Mouse (Mus musculus) limb, embryonic 13.5 days (tissue): Measurements from ENCODE around the gene Eef1a1. TPM values are rescaled to one million over a fixed set of nuclear protein-coding genes. Genes with fewer than 3 reads are reported as not detected.

Source experiments
- ATAC-seq: fragments of 200-750 bp; cut with Nextera tagmentation; 2 replicates; pipeline ENCODE4 v1.8.0; 2017; ENCODE audit warnings: low read depth, moderate number of reproducible peaks, moderate TSS enrichment; ENCODE audit not compliant: low FRiP score
- H3K27ac ChIP-seq: fragments of 300-500 bp; sonication (generic); 2 replicates; pipeline ENCODE4 v1.5.1; 2015; ENCODE audit warnings: inconsistent platforms, mild to moderate bottlenecking, moderate library complexity
- H3K27me3 ChIP-seq: fragments of 300-500 bp; sonication (generic); 2 replicates; pipeline ENCODE4 v1.6.1; 2015; ENCODE audit warnings: mild to moderate bottlenecking, inconsistent platforms
- H3K36me3 ChIP-seq: fragments of 300-500 bp; sonication (generic); 2 replicates; pipeline ENCODE4 v1.6.1; 2015; ENCODE audit warnings: inconsistent platforms, mild to moderate bottlenecking, moderate library complexity
- H3K4me1 ChIP-seq: fragments of 300-500 bp; sonication (generic); 2 replicates; pipeline ENCODE4 v1.6.1; 2015; ENCODE audit warnings: inconsistent platforms
- H3K4me2 ChIP-seq: fragments of 300-500 bp; sonication (generic); replicated peaks from 2 replicates; pipeline ENCODE4 v1.6.1; 2015; ENCODE audit warnings: inconsistent platforms, mild to moderate bottlenecking, moderate library complexity
- H3K4me3 ChIP-seq: fragments of 300-500 bp; sonication (generic); 2 replicates; pipeline ENCODE4 v1.5.1; 2015; ENCODE audit warnings: moderate library complexity, mild to moderate bottlenecking, inconsistent platforms
- H3K9ac ChIP-seq: fragments of 300-500 bp; sonication (generic); 2 replicates; pipeline ENCODE4 v1.6.1; 2015; ENCODE audit warnings: mild to moderate bottlenecking, inconsistent platforms
- H3K9me3 ChIP-seq: fragments of 300-500 bp; sonication (generic); 2 replicates; pipeline ENCODE4 v1.6.1; 2016; ENCODE audit warnings: inconsistent platforms
- WGBS: fragments of 180-500 bp; shearing (Covaris S2); methylation state at CpG from one replicate; pipeline ENCODE4 v1.1.7; 2015; 5-methylcytosine and 5-hydroxymethylcytosine counted together
- polyA plus RNA-seq: library from polyadenylated mRNA; unstranded; fragments of >200 nt; fragmentation: Nextera tagmentation; extraction: Ambion mirVana; gene quantifications from 2 replicates; pipeline ENCODE4 v1.2.1, GENCODE M21; 2015

Gene Eef1a1
- polyA plus RNA-seq, 1 experiment from 2014 or later = 5,052 TPM

DNA sequence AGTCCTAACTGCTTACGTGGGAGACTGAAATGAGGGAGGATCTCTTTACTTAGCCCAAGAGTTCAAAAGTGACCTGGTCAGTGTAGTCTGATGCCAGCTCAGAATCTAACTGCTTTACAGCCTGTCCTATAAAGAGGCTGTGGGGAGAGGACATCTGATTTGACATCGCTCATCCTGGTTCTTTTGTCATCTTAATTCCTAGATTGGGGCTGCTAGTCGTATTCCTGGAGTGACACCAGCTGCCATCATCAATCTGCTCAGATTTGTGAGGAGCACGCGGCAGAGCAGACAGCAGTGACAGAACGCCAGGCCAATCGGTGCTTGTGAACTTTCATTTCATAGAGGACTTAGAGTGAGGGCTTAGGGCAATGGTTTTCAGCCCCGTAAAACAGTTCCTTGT, 15.4 kb downstream of the Eef1a1 start:
- Histone ChIP-seq H3K9me3 (no peaks in the 10 kb centered on the region), H3K27me3 (no peaks in the 10 kb centered on the region), H3K4me1 (0 out of 2 replicates have a peak, but pooled peaks cover 6% of the 10 kb centered on the region), H3K27ac (no peak overlapping the region), H3K4me3 (no peak overlapping the region), H3K9ac (no peak overlapping the region), H3K4me2 (no peak overlapping the region), H3K36me3 (peaks cover 76% of the 10 kb centered on the region)
- no peak for ATAC-seq
- WGBS = 79% methylated on average over 8 of the region's 8 CpGs

DNA sequence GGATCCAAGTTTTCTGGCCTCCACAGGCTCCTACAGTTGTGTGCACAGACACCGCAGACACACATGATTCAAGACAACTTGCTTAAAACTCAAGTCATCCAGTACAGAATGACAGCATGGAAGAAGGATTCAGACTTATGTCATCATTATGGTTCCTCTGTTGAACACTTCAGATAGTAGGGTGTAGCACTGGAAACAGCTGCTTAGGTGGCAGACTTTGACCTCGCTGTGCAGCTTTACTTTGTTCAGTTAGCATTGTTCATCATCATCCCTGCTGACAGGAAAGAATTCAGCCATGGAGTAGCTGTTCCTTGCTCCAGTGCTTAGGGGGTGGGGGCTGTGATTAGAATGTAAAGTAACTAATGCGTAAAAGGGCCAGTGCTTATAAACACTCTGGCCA, 23.2 kb downstream of the Eef1a1 start:
- 93% methylated on average over 3 of the region's 3 CpGs for WGBS
- H3K27me3 ChIP-seq = no peaks in the 10 kb centered on the region
- H3K4me3 ChIP-seq = no peak overlapping the region
- H3K9ac ChIP-seq = no peak overlapping the region
- peaks cover 86% of the 10 kb centered on the region for H3K36me3 ChIP-seq
- H3K9me3 ChIP-seq = no peaks in the 10 kb centered on the region
- no peak overlapping the region for H3K4me2 ChIP-seq
- no peak for ATAC-seq
- no peak overlapping the region for H3K27ac ChIP-seq
- H3K4me1 ChIP-seq = no peaks in the 10 kb centered on the region

- Histone ChIP-seq H3K4me1 (no peaks in the 10 kb centered on the region), H3K9ac (no peak overlapping the region), H3K36me3 (peaks cover 82% of the 10 kb centered on the region), H3K4me2 (no peak overlapping the region), H3K27me3 (no peaks in the 10 kb centered on the region), H3K4me3 (no peak overlapping the region), H3K27ac (no peak overlapping the region), H3K9me3 (no peaks in the 10 kb centered on the region)
- ATAC-seq = no peak
- 84% methylated on average over 4 of the region's 4 CpGs for WGBS
Observed at GRCm38 (mm10) chr9:78463337-78463736, 25.6 kb downstream of the Eef1a1 start.

DNA sequence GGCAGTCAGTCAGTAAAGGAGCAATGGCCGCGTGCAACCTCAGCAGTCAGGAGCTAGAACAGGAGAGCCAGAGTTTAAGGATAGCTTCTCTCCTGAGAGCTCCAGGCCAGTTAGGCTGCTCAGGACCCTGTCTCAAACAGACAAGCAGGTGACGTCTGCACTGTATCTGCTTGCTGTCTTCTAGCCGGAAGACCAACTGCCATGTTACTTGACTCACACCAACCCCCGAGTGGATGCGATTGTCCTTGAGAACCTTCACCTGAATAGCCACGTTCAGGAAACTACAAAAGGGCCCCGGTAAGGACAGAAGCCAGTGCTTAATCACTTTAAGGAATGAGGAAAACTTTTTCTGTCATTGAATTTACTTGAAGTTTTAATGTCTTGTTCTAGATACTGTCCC, 31.9 kb downstream of the Eef1a1 start:
- Histone ChIP-seq H3K4me2 (no peak overlapping the region), H3K27ac (no peak overlapping the region), H3K36me3 (peaks cover 74% of the 10 kb centered on the region), H3K4me3 (no peak overlapping the region), H3K9me3 (no peaks in the 10 kb centered on the region), H3K9ac (no peak overlapping the region), H3K27me3 (no peaks in the 10 kb centered on the region), H3K4me1 (no peaks in the 10 kb centered on the region)
- no peak for ATAC-seq
- WGBS = 86% methylated on average over 8 of the region's 8 CpGs

DNA sequence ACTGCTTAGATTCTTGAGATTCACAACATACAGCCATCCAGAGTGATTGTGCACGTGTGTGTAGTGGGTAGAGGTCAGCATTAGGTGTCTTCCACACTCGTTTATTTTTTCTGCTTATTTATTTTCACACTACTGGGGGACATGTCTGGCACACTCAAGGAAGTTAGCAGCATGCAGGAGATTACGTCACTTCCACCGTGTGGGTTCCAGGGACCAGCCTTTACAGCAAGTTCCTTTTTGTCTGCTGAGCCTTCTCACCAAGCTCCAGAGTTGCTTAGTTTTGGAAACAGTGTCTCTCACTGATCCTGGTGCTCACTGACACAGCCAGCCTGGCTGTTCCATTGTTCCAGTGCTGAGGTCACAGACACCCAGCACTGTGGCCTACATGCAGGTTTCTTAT, 37.6 kb downstream of the Eef1a1 start:
- WGBS = 87% methylated on average over 4 of the region's 4 CpGs
- peaks cover 10% of the 10 kb centered on the region for H3K4me1 ChIP-seq
- no peak for ATAC-seq
- H3K9ac ChIP-seq = no peak overlapping the region
- H3K27ac ChIP-seq = no peak overlapping the region
- no peak overlapping the region for H3K4me2 ChIP-seq
- no peaks in the 10 kb centered on the region for H3K9me3 ChIP-seq
- no peak overlapping the region for H3K4me3 ChIP-seq
- H3K27me3 ChIP-seq = peaks cover 4% of the 10 kb centered on the region
- peaks cover 44% of the 10 kb centered on the region for H3K36me3 ChIP-seq

GRCm38 (mm10) chr9:78450404-78450803, 38.5 kb downstream of the Eef1a1 start:
- no peak overlapping the region for H3K4me3 ChIP-seq
- H3K27ac ChIP-seq = no peak overlapping the region
- ATAC-seq = no peak
- no peak overlapping the region for H3K4me2 ChIP-seq
- H3K36me3 ChIP-seq = peaks cover 44% of the 10 kb centered on the region
- H3K27me3 ChIP-seq = peaks cover 13% of the 10 kb centered on the region
- no peaks in the 10 kb centered on the region for H3K9me3 ChIP-seq
- 78% methylated on average over 5 of the region's 5 CpGs for WGBS
- H3K4me1 ChIP-seq = peaks cover 10% of the 10 kb centered on the region
- no peak overlapping the region for H3K9ac ChIP-seq

GRCm38 (mm10) chr9:78447973-78448873, 40.7 kb downstream of the Eef1a1 start, which contains the start of the genes Mto1 and Gm17324:
Mto1 (plus strand) TSS chr9:78448208.
Gm17324 (minus strand) TSS chr9:78448786.
- H3K36me3 ChIP-seq = peaks cover 25% of the 10 kb centered on the region
- peak within 1 kb of the TSS; percentile 80 for H3K27ac ChIP-seq
- peaks cover 34% of the 10 kb centered on the region for H3K27me3 ChIP-seq
- no peaks in the 10 kb centered on the region for H3K9me3 ChIP-seq
- under 1% methylated on average over 96 of the region's 96 CpGs for WGBS
- H3K9ac ChIP-seq = peak within 1 kb of the TSS; percentile 91
- H3K4me2 ChIP-seq = peak within 1 kb of the TSS; percentile 74
- peaks cover 10% of the 10 kb centered on the region for H3K4me1 ChIP-seq
- peak; percentile 94 for ATAC-seq
- H3K4me3 ChIP-seq = peak within 1 kb of the TSS; percentile 94

- peak overlapping the region; percentile 91 for H3K9ac ChIP-seq
- H3K9me3 ChIP-seq = no peaks in the 10 kb centered on the region
- H3K4me3 ChIP-seq = peak overlapping the region; percentile 94
- ATAC-seq = peak; percentile 13; the same call in 1 of the 2 replicates
- H3K4me2 ChIP-seq = peak overlapping the region; percentile 74
- 33% methylated on average over 9 of the region's 9 CpGs for WGBS
- peaks cover 12% of the 10 kb centered on the region for H3K4me1 ChIP-seq
- H3K27me3 ChIP-seq = peaks cover 40% of the 10 kb centered on the region
- no peak overlapping the region for H3K27ac ChIP-seq
- H3K36me3 ChIP-seq = peaks cover 18% of the 10 kb centered on the region
Observed at GRCm38 (mm10) chr9:78447606-78447972, 41.4 kb downstream of the Eef1a1 start.

DNA sequence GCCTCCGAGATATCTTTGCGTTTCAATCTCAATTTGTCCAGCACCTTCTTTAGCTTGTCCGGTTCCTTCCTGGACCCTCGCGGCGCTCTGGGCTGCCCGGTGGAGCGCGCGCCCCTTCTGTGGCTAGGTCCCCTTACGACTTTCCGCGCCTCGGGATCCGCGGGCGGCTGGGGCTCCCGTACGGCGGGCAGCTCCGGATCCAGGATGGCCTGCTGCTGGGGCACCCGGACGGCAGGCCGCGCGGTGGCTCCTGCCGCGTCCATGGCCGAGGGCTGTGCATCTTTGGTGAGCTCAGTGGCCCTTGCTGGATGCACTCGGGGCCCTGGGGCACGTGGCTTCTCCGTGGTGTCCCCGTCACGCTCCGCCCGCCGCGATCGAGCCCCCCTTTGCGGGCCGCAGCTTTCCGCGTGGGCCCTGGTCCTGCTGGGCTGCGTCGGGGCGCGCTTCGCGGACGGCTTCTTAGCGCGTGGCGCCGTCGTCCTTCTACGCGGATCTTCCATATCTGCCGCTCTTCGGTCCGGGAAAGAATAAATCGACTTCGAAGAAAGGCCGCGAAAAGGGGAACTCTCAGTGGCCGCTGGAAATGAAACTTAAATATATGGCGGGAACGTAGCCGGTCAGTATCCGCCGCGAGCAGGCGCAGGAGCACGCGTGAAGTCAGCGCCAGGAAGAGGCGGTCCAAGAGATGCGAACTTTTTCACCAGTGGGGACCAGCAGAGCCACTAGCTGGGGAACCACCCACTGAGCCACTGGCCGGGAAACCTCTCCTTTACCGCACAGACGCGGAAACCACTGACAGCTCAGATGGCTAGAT, 46.2 kb downstream of the Eef1a1 start, which contains the start of gene Cgas:
Gene Cgas (minus strand): TSS at position 659 of the 814 bp plus-strand sequence.
- under 1% methylated on average over 81 of the region's 81 CpGs for WGBS
- peak; percentile 68 for ATAC-seq

GRCm38 (mm10) chr9:78442237-78442578, 46.7 kb downstream of the Eef1a1 start:
- Histone ChIP-seq H3K9ac (peak overlapping the region; percentile 75), H3K36me3 (no peaks in the 10 kb centered on the region), H3K27me3 (peaks cover 78% of the 10 kb centered on the region), H3K4me2 (peak overlapping the region; percentile 88), H3K4me3 (peak overlapping the region; percentile 55), H3K27ac (no peak overlapping the region), H3K9me3 (no peaks in the 10 kb centered on the region), H3K4me1 (peaks cover 7% of the 10 kb centered on the region; the same call in 1 of the 2 replicates)
- peak; percentile 50; the same call in 1 of the 2 replicates for ATAC-seq
- WGBS = 7% methylated on average over 9 of the region's 9 CpGs

More for the DNA sequence above, 46.2 kb downstream of the Eef1a1 start, which contains the start of gene Cgas:
- H3K4me2 ChIP-seq = peak within 1 kb of the TSS; percentile 88
- peak within 1 kb of the TSS; percentile 55 for H3K4me3 ChIP-seq
- H3K4me1 ChIP-seq = peaks cover 7% of the 10 kb centered on the region; the same call in 1 of the 2 replicates
- H3K27me3 ChIP-seq = peaks cover 78% of the 10 kb centered on the region
- no peaks in the 10 kb centered on the region for H3K36me3 ChIP-seq
- peak within 1 kb of the TSS; percentile 75 for H3K9ac ChIP-seq
- H3K27ac ChIP-seq = no peak within 1 kb of the TSS
- no peaks in the 10 kb centered on the region for H3K9me3 ChIP-seq

- H3K27me3 ChIP-seq = peaks cover 56% of the 10 kb centered on the region
- 63% methylated on average over 5 of the region's 5 CpGs for WGBS
Observed at GRCm38 (mm10) chr9:78439426-78439825, 49.5 kb downstream of the Eef1a1 start.

GRCm38 (mm10) chr9:78432471-78432870, 56.5 kb downstream of the Eef1a1 start:
- Histone ChIP-seq H3K27me3 (no peaks in the 10 kb centered on the region), H3K36me3 (no peaks in the 10 kb centered on the region), H3K4me2 (no peak overlapping the region), H3K4me1 (no peaks in the 10 kb centered on the region), H3K4me3 (no peak overlapping the region), H3K9me3 (no peaks in the 10 kb centered on the region), H3K9ac (no peak overlapping the region), H3K27ac (no peak overlapping the region)
- ATAC-seq = no peak
- 85% methylated on average over 5 of the region's 5 CpGs for WGBS

More at GRCm38 (mm10) chr9:78439426-78439825, 49.5 kb downstream of the Eef1a1 start:
- H3K4me1 ChIP-seq = peaks cover 7% of the 10 kb centered on the region; the same call in 1 of the 2 replicates
- no peak for ATAC-seq
- no peak overlapping the region for H3K4me2 ChIP-seq
- no peak overlapping the region for H3K27ac ChIP-seq
- H3K9ac ChIP-seq = no peak overlapping the region
- H3K4me3 ChIP-seq = no peak overlapping the region
- no peaks in the 10 kb centered on the region for H3K9me3 ChIP-seq
- H3K36me3 ChIP-seq = no peaks in the 10 kb centered on the region
